Mouse (Mus musculus) retina, postnatal 1 day (tissue): ENCODE measurements around the gene Gm28778.
"Not testable (repeated sequence)": the region's sequence is repeated elsewhere in the genome, so short reads cannot be mapped to it uniquely, and the experiment has no call there.

ENCODE experiments used
- DNase-seq: peaks from one replicate; pipeline ENCODE4 v3.0.0-alpha.2; 2012

Gene Gm28778

GRCm38 (mm10) chr1:53296581-53297383 is at the start of gene Gm28778, which contains the start of the genes Pms1 and Ormdl1:
Gm28778 (plus strand) TSS chr1:53297111.
Pms1 (minus strand) TSS chr1:53297018.
Ormdl1 (plus strand) TSS chr1:53297095.
- DNase-seq, result peak; percentile 97

- DNase-seq, result not testable (repeated sequence)
Measured at GRCm38 (mm10) chr1:53264958-53265612, 31.8 kb upstream of the Gm28778 start.

- DNase-seq, result no peak
Measured at GRCm38 (mm10) chr1:53269901-53270300, 27.0 kb upstream of the Gm28778 start.

GRCm38 (mm10) chr1:53272646-53273045 is 24.3 kb upstream of the Gm28778 start:
- DNase-seq, result peak; percentile 45

- no peak for DNase-seq
Measured at GRCm38 (mm10) chr1:53291197-53291596, 5.7 kb upstream of the Gm28778 start.

GRCm38 (mm10) chr1:53300506-53300905 is 3.6 kb downstream of the Gm28778 start:
- DNase-seq, result no peak

GRCm38 (mm10) chr1:53312989-53313967 is 16.4 kb downstream of the Gm28778 start, which contains the start of gene Osgepl1:
Osgepl1 (plus strand) TSS chr1:53313624.
- peak; percentile 91 for DNase-seq

GRCm38 (mm10) chr1:53321662-53322344 is 24.9 kb downstream of the Gm28778 start:
- DNase-seq, result no peak

GRCm38 (mm10) chr1:53323254-53323653 is 26.3 kb downstream of the Gm28778 start:
- no peak for DNase-seq

GRCm38 (mm10) chr1:53324277-53324676 is 27.4 kb downstream of the Gm28778 start:
- no peak for DNase-seq

- DNase-seq, result no peak
Measured at GRCm38 (mm10) chr1:53324827-53325494, 28.1 kb downstream of the Gm28778 start.

- not testable (repeated sequence) for DNase-seq
Measured at GRCm38 (mm10) chr1:53333527-53333926, 36.6 kb downstream of the Gm28778 start.

GRCm38 (mm10) chr1:53335465-53335864 is 38.6 kb downstream of the Gm28778 start:
- no peak for DNase-seq

- DNase-seq, result not testable (repeated sequence)
Measured at GRCm38 (mm10) chr1:53337403-53337802, 40.5 kb downstream of the Gm28778 start.

GRCm38 (mm10) chr1:53341071-53341470 is 44.2 kb downstream of the Gm28778 start:
- no peak for DNase-seq

GRCm38 (mm10) chr1:53352327-53353261 is 55.7 kb downstream of the Gm28778 start, which contains the start of the genes Asdurf, Gm28551 and Asnsd1:
Asdurf (minus strand) TSS chr1:53352619.
Gm28551 (minus strand) TSS chr1:53352667.
Asnsd1 (minus strand) TSS chr1:53352752.
- DNase-seq, result peak; percentile 98

GRCm38 (mm10) chr1:53358988-53359387 is 62.1 kb downstream of the Gm28778 start:
- no peak for DNase-seq
